Mouse (Mus musculus) hindbrain, embryonic 11.5 days (tissue): Measurements from ENCODE around the gene Riox1. TPM values are rescaled to one million over a fixed set of nuclear protein-coding genes. Genes with fewer than 3 reads are reported as not detected.
A peak's percentile ranks its signal among the peaks of the same experiment; 100 is the strongest.

ENCODE experiments used
- ATAC-seq: fragments of 200-750 bp; cut with Nextera tagmentation; 2 replicates; pipeline ENCODE4 v1.8.0; 2017; ENCODE audit warnings: mild to moderate bottlenecking, moderate TSS enrichment, moderate library complexity; ENCODE audit not compliant: low FRiP score
- DNase-seq: peaks from one replicate; pipeline ENCODE4 v3.0.0-alpha.2; 2015; ENCODE audit warnings: low spot score
- H3K27ac ChIP-seq: fragments of 300-500 bp; sonication (generic); 2 replicates; pipeline ENCODE4 v1.5.1; 2014; ENCODE audit warnings: mild to moderate bottlenecking, low read depth, low read length
- H3K27me3 ChIP-seq: fragments of 300-500 bp; sonication (generic); 2 replicates; pipeline ENCODE4 v1.6.1; 2014; ENCODE audit warnings: mild to moderate bottlenecking, low read length, moderate library complexity, mixed read lengths; ENCODE audit not compliant: control insufficient read depth, insufficient read depth
- H3K36me3 ChIP-seq: fragments of 300-500 bp; sonication (generic); 2 replicates; pipeline ENCODE4 v1.6.1; 2014; ENCODE audit warnings: mild to moderate bottlenecking, low read length, moderate library complexity, mixed read lengths; ENCODE audit not compliant: control insufficient read depth, insufficient read depth
- H3K4me1 ChIP-seq: fragments of 300-500 bp; sonication (generic); replicated peaks from 2 replicates; pipeline ENCODE4 v1.6.1; 2014; ENCODE audit warnings: low read length, mixed read lengths; ENCODE audit not compliant: control insufficient read depth, insufficient read depth
- H3K4me2 ChIP-seq: fragments of 300-500 bp; sonication (generic); replicated peaks from 2 replicates; pipeline ENCODE4 v1.6.1; 2014; ENCODE audit warnings: mild to moderate bottlenecking, low read depth, low read length
- H3K4me3 ChIP-seq: fragments of 300-500 bp; sonication (generic); 2 replicates; pipeline ENCODE4 v1.5.1; 2014; ENCODE audit warnings: low read depth, low read length
- H3K9ac ChIP-seq: fragments of 300-500 bp; sonication (generic); 2 replicates; pipeline ENCODE4 v1.6.1; 2014; ENCODE audit warnings: low read depth, low read length
- H3K9me3 ChIP-seq: fragments of 300-500 bp; sonication (generic); 2 replicates; pipeline ENCODE4 v1.6.1; 2016; ENCODE audit warnings: low read length; ENCODE audit not compliant: control insufficient read depth
- WGBS: fragments of 180-500 bp; shearing (Covaris S2); extraction: QIAGEN DNeasy Blood & Tissue Kit; methylation state at CpG from one replicate; pipeline ENCODE4 v1.1.7; 2014; 5-methylcytosine and 5-hydroxymethylcytosine counted together
- polyA plus RNA-seq: library from polyadenylated mRNA; unstranded; fragments of >200 nt; fragmentation: Nextera tagmentation; extraction: Ambion mirVana; gene quantifications from 2 replicates; pipeline ENCODE4 v1.2.1, GENCODE M21; 2014

The Riox1 gene
- polyA plus RNA-seq, 1 experiment from 2014 or later = 14.9 TPM

DNA sequence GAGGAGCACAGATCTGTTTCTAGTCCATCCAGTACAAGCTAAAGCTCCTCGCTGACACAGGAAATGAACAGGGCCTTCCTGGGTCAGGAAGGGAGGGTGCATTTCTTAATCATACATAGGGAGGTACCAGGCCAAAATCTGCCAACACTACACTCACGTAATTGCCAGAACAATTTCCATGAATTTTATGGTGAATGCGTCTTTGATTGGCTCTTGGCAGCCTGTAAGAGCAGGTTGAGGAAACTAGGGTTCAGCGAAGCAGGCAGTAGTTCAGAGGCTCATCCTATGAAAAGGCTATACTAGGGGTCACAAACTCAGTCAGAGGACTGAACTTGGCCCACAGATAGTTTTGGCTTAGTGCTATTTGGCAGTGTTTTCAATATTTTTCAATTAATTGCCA lies 10.4 kb upstream of the Riox1 start:
- no peak for DNase-seq
- no peaks in the 10 kb centered on the region for H3K27me3 ChIP-seq
- no peak overlapping the region for H3K9ac ChIP-seq
- no peak for ATAC-seq
- no peak overlapping the region for H3K4me2 ChIP-seq
- no peaks in the 10 kb centered on the region for H3K36me3 ChIP-seq
- no peaks in the 10 kb centered on the region for H3K9me3 ChIP-seq
- no peak overlapping the region for H3K27ac ChIP-seq
- WGBS = 66% methylated on average over 4 of the region's 4 CpGs
- H3K4me3 ChIP-seq = no peak overlapping the region
- no peaks in the 10 kb centered on the region for H3K4me1 ChIP-seq

DNA sequence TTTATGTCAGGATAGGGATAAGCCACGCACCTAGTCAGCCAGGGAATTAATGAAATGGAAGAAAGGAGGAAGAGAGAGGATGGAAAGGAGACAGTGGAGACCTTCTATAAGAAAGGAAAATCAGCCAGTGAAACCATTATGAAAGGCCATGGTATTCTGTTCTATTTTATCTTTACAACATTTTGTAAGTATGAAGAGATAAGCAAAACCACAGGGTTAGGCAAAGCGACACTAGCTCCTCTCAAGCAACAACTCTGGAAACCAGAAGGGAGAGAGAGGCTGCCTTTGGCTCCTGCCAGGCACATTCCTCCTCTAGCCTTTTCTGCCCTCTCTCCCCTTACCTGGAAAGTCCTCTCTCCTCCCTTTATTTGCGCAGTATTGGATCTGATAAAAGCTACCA lies 8.5 kb upstream of the Riox1 start:
- H3K27ac ChIP-seq = no peak overlapping the region
- no peaks in the 10 kb centered on the region for H3K36me3 ChIP-seq
- WGBS = 86% methylated on average over 3 of the region's 3 CpGs
- no peaks in the 10 kb centered on the region for H3K4me1 ChIP-seq
- DNase-seq (no peak), ATAC-seq (no peak)
- H3K27me3 ChIP-seq = no peaks in the 10 kb centered on the region
- H3K4me2 ChIP-seq = no peak overlapping the region
- no peak overlapping the region for H3K9ac ChIP-seq
- H3K4me3 ChIP-seq = no peak overlapping the region
- no peaks in the 10 kb centered on the region for H3K9me3 ChIP-seq

DNA sequence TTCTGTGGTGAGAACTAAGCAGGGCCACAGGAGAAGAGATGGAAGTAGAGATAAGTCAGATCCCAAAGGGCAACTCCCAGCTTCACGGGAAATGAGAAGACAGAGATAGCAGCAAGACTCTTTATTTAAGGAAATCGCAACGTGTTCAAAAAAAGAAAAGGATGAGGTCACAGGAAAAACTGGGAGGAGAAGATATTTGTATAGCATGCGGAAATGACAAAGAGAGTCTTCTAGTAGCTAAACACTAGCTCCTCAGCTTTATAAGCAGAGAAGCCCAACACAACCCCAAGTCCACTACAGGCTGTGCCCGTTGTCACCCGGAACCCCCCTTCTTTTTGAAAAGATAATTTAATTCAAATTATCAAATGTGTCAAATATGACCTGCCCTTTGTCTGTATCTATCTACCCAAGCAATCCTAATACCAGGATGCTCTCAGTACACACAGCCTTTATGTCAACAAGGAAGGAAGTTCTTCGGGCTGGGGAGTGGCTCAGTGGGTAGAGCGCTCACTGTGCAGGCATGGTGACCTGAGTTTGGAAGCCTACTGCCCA lies 3.1 kb upstream of the Riox1 start:
- 90% methylated on average over 8 of the region's 8 CpGs for WGBS
- DNase-seq = no peak

DNA sequence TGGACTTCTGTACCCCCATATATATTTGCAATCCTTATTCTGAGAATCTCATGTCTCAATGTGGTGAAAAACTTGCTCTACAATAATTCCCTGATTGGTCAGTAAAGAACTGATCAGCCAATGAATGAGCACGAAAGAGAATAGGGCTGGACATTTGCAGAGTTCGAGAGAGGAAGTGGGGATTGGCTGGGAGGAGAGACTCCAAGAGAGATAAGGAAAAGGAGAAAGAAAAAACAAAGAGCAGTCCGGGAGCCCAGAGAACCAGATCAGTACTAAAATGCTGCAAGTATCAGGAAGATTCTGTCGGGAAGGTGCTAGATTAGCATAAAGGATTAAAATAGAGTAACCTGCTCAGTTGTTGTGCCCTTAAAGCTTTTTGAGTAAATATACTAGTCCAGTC lies 1.4 kb upstream of the Riox1 start:
- Histone ChIP-seq H3K4me1 (peaks cover 10% of the 10 kb centered on the region; the same call in 1 of the 2 replicates), H3K36me3 (no peaks in the 10 kb centered on the region; the same call in 1 of the 2 replicates), H3K27me3 (no peaks in the 10 kb centered on the region), H3K9ac (no peak overlapping the region), H3K9me3 (no peaks in the 10 kb centered on the region), H3K27ac (no peak overlapping the region), H3K4me3 (no peak overlapping the region), H3K4me2 (no peak overlapping the region)
- no peak for ATAC-seq
- DNase-seq = no peak
- whole genome bisulfite sequencing = 85% methylated on average over 4 of the region's 4 CpGs

More for the DNA sequence above, 3.1 kb upstream of the Riox1 start:
- Histone ChIP-seq H3K9me3 (no peaks in the 10 kb centered on the region), H3K27ac (no peak overlapping the region), H3K4me1 (peaks cover 7% of the 10 kb centered on the region; the same call in 1 of the 2 replicates), H3K4me2 (no peak overlapping the region), H3K27me3 (no peaks in the 10 kb centered on the region), H3K9ac (no peak overlapping the region), H3K4me3 (no peak overlapping the region), H3K36me3 (no peaks in the 10 kb centered on the region)
- no peak for ATAC-seq

DNA sequence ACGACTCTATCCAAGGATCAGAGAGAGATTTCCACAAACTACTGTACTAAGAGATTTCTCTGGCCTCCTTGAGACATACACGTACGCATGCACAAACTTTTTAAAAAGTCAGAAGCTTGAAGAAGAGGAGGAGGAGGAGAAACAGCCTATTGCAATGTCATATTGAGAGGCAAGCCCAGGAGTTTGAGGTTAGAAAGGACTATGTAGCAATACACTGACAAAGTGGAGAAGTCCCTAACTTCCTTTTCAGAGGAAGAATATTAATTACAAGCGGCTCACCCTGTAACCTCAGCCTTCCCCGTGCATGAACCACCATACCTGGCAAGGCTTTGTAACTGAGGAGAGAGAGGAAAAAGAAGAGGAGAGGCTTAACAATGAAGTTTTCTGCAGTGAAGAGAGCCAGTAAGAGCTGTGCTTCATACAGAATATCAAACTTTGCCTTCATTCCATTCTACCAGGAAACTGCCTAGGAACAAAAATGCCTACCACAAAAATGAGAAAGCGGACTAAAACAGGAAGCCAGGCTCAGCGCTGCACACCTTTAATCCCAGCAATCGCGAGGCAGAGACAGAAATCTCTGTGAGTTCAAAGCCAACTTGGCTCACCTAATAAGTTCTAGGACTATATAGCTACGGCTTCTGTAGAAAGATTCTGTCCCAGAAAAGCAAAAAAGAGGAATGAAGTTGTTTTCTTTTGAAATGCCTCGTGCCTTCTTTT lies 474 bp upstream of the Riox1 start:
- no peak for ATAC-seq
- WGBS = 30% methylated on average over 11 of the region's 11 CpGs

DNA sequence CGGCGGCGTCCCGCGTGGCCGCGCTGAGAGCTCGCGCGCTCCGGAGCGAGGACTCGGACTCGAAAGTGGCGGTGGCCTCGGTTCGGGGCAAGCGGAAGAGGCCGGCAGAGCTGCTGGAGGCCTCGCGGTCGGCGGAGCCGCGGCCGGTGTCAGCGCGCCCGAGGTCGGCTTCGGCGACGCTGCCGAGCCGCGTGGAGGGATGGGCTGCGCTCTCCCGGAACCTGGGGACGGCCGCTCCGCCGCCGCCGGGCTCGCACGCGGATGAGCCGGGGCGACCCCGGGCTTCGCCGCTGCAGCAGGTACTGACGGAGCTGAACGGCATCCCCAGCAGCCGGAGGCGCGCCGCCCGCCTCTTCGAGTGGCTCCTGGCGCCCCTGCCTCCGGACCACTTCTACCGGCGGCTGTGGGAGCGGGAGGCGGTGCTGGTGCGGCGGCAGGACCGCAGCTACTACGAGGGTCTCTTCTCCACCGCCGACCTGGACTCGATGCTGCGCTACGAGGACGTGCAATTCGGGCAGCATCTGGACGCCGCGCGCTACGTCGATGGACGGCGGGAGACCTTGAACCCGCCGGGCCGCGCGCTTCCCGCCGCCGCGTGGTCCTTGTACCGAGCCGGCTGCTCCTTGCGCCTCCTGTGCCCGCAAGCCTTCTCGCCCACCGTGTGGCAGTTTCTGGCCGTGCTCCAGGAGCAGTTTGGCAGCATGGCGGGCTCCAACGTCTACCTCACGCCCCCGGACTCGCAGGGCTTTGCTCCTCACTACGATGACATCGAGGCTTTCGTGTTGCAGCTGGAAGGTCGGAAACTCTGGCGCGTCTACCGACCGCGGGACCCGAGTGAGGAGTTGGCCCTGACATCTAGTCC lies 663 bp downstream of the Riox1 start:
- Histone ChIP-seq H3K9ac (peak overlapping the region; percentile 84), H3K4me1 (peaks cover 10% of the 10 kb centered on the region; the same call in 1 of the 2 replicates), H3K9me3 (no peaks in the 10 kb centered on the region), H3K4me3 (peak overlapping the region; percentile 90), H3K27ac (peak overlapping the region; percentile 74), H3K27me3 (no peaks in the 10 kb centered on the region), H3K4me2 (peak overlapping the region; percentile 95), H3K36me3 (no peaks in the 10 kb centered on the region; the same call in 1 of the 2 replicates)
- DNase-seq (peak; percentile 71), ATAC-seq (peak; percentile 58)
- WGBS = under 1% methylated on average over 110 of the region's 116 CpGs

More for the DNA sequence above, 474 bp upstream of the Riox1 start:
- H3K4me1 ChIP-seq = peaks cover 10% of the 10 kb centered on the region; the same call in 1 of the 2 replicates
- H3K4me3 ChIP-seq = peak overlapping the region; percentile 90
- peak overlapping the region; percentile 84 for H3K9ac ChIP-seq
- peak overlapping the region; percentile 95 for H3K4me2 ChIP-seq
- no peak overlapping the region for H3K27ac ChIP-seq
- H3K36me3 ChIP-seq = no peaks in the 10 kb centered on the region; the same call in 1 of the 2 replicates
- no peaks in the 10 kb centered on the region for H3K9me3 ChIP-seq
- H3K27me3 ChIP-seq = no peaks in the 10 kb centered on the region
- DNase-seq = no peak

DNA sequence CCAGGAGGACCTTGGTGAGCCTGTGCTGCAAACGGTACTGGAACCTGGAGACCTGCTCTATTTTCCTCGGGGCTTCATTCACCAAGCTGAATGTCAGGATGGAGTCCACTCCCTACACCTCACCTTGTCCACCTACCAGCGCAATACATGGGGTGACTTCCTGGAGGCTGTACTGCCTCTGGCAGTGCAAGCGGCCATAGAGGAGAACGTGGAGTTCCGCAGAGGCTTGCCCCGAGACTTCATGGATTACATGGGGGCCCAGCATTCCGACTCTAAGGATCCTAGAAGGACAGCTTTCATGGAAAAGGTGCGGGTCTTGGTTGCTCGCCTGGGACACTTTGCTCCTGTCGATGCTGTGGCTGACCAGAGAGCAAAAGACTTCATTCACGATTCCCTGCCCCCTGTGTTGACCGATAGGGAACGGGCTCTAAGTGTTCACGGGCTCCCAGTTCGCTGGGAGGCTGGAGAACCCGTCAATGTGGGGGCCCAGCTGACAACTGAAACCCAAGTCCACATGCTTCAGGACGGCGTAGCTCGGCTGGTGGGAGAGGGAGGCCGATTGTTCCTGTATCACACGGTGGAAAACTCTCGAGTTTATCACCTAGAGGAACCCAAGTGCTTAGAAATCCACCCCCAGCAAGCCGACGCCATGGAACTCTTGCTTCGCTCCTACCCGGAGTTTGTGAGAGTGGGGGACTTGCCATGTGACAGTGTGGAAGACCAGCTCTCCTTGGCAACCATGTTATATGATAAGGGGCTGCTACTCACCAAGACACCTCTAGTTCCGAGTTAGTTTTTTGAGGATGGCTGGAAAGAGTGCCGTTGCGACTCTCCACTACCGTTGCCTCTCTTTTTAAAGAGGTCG lies 1.5 kb downstream of the Riox1 start:
- peak overlapping the region; percentile 95 for H3K4me2 ChIP-seq
- peak overlapping the region; percentile 90 for H3K4me3 ChIP-seq
- no peak overlapping the region for H3K27ac ChIP-seq
- H3K9me3 ChIP-seq = no peaks in the 10 kb centered on the region
- no peak for DNase-seq
- no peaks in the 10 kb centered on the region; the same call in 1 of the 2 replicates for H3K36me3 ChIP-seq
- no peaks in the 10 kb centered on the region for H3K27me3 ChIP-seq
- WGBS = 65% methylated on average over 32 of the region's 32 CpGs
- peak overlapping the region; percentile 84 for H3K9ac ChIP-seq
- H3K4me1 ChIP-seq = peaks cover 10% of the 10 kb centered on the region; the same call in 1 of the 2 replicates
- no peak for ATAC-seq

DNA sequence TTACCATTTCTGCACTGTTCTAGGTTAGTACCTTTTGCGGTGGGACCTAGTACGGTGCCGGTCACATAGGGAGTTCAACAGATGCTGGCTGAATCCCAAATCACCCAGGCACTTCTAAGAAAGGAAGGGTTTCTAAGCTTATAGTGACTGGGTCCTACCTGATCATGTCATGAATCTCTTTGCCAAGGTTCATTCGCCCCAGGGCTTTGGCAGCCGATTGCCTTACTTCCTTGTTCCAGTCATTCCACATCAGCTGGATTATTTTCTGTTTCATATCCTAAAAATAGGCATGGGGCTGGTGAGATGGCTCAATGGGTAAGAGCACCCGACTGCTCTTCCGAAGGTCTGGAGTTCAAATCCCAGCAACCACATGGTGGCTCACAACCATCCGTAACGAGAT lies 7.9 kb downstream of the Riox1 start:
- Histone ChIP-seq H3K9me3 (no peaks in the 10 kb centered on the region), H3K4me2 (no peak overlapping the region), H3K36me3 (no peaks in the 10 kb centered on the region; the same call in 1 of the 2 replicates), H3K27me3 (no peaks in the 10 kb centered on the region), H3K4me3 (no peak overlapping the region), H3K9ac (no peak overlapping the region), H3K4me1 (0 out of 2 replicates have a peak, but pooled peaks cover 3% of the 10 kb centered on the region), H3K27ac (no peak overlapping the region)
- DNase-seq (no peak), ATAC-seq (no peak)
- 93% methylated on average over 9 of the region's 9 CpGs for WGBS
